12 mouse cellular contexts compared by ENCODE assay signal in the genomic region with DNA sequence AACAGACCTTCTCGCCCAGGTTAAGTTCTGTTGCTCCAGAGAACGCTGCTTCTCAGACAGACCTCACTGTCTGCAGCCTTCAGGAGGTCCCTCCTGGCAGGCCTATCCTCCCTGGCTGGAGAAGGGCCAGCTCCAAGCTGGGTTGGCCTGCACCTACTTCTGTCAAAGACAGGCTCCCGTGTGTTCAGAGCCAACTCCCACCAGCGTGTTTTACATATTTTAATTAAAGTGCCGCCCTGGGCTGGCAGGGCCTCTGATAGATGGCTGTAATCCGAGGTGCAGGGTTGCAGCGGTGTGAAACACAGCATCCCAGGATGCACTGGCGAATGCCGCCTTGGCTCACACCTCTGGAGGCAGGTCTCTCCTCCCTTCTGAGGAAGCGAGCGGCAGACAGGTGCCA. TPM values are rescaled to one million over a fixed set of nuclear protein-coding genes. Genes with fewer than 3 reads are reported as not detected.
DNase-seq lines count a peak whose midpoint lies in the region; ATAC-seq lines count a peak whose summit lies in the region.
"Had no signal": no experiment of that assay in that cellular context is flagged by ENCODE, and none has a peak within 500 bp of the region (broad histone marks: within the 10 kb centered on the region; RNA-seq: fewer than 3 reads in every experiment).

No protein-coding gene starts in this region.

- peaks cover 42% of the 10 kb centered on the region for H3K27me3 ChIP-seq in forebrain, embryonic 10.5 days (ENCODE audit: poor library complexity, severe bottlenecking)
- no peaks in the 10 kb centered on the region for H3K27me3 ChIP-seq in forebrain, embryonic 11.5 days (ENCODE audit: control insufficient read depth, insufficient read depth, low read length)
- peaks cover 5% of the 10 kb centered on the region; the same call in 1 of the 2 replicates for H3K27me3 ChIP-seq in lung, embryonic 16.5 days (ENCODE audit: control insufficient read depth, insufficient read depth, low read depth, low read length)
- H3K27me3 ChIP-seq in forebrain, embryonic 15.5 days, result no peaks in the 10 kb centered on the region
- H3K27me3 ChIP-seq in midbrain, embryonic 16.5 days (ENCODE audit: control insufficient read depth, insufficient read depth, low read depth, low read length), result no peaks in the 10 kb centered on the region
- H3K27me3 ChIP-seq: Patski had no signal

- H3K9me3 ChIP-seq in forebrain, embryonic 10.5 days, result no peaks in the 10 kb centered on the region
- H3K9me3 ChIP-seq in forebrain, embryonic 11.5 days (ENCODE audit: control insufficient read depth, low read length), result no peaks in the 10 kb centered on the region
- H3K9me3 ChIP-seq in lung, embryonic 16.5 days (ENCODE audit: control insufficient read depth, low read length), result no peaks in the 10 kb centered on the region
- no peaks in the 10 kb centered on the region for H3K9me3 ChIP-seq in forebrain, embryonic 15.5 days
- no peaks in the 10 kb centered on the region for H3K9me3 ChIP-seq in midbrain, embryonic 16.5 days (replicated peaks; ENCODE audit: control insufficient read depth, low read length, poor library complexity, severe bottlenecking)
- H3K9me3 ChIP-seq: megakaryocyte, embryonic 14.5 days had no signal

- peak overlapping the region; percentile 22; the same call in 1 of the 2 replicates for H3K27ac ChIP-seq in forebrain, embryonic 10.5 days
- H3K27ac ChIP-seq in forebrain, embryonic 11.5 days (ENCODE audit: low read depth, low read length), result no peak overlapping the region
- no peak overlapping the region for H3K27ac ChIP-seq in lung, embryonic 16.5 days (ENCODE audit: low read length)
- H3K27ac ChIP-seq in forebrain, embryonic 15.5 days (replicated peaks), result peak overlapping the region; percentile 73
- 0 out of 2 replicates have a peak overlapping the region, but pooled peaks have one; percentile 43 for H3K27ac ChIP-seq in midbrain, embryonic 16.5 days (ENCODE audit: low read length)

- no peak overlapping the region for H3K4me2 ChIP-seq in forebrain, embryonic 11.5 days (ENCODE audit: low read depth, low read length, severe bottlenecking)
- no peak overlapping the region for H3K4me2 ChIP-seq in lung, embryonic 16.5 days (ENCODE audit: low read depth, low read length)
- H3K4me2 ChIP-seq in forebrain, embryonic 15.5 days (replicated peaks), result peak overlapping the region; percentile 13; the same call in 1 of the 2 replicates
- H3K4me2 ChIP-seq in midbrain, embryonic 16.5 days (ENCODE audit: low read length), result no peak overlapping the region

- H3K36me3 ChIP-seq in forebrain, embryonic 10.5 days (replicated peaks), result no peaks in the 10 kb centered on the region
- H3K36me3 ChIP-seq in forebrain, embryonic 11.5 days (ENCODE audit: control insufficient read depth, insufficient read depth, low read length), result no peaks in the 10 kb centered on the region
- no peaks in the 10 kb centered on the region for H3K36me3 ChIP-seq in lung, embryonic 16.5 days (ENCODE audit: control insufficient read depth, insufficient read depth, low read length)
- H3K36me3 ChIP-seq in forebrain, embryonic 15.5 days, result no peaks in the 10 kb centered on the region
- no peaks in the 10 kb centered on the region for H3K36me3 ChIP-seq in midbrain, embryonic 16.5 days (ENCODE audit: control insufficient read depth, insufficient read depth, low read length)

- H3K4me3 ChIP-seq in forebrain, embryonic 10.5 days, result no peak overlapping the region
- no peak overlapping the region for H3K4me3 ChIP-seq in forebrain, embryonic 11.5 days (ENCODE audit: low read depth, low read length)
- H3K4me3 ChIP-seq in lung, embryonic 16.5 days (ENCODE audit: low read length), result no peak overlapping the region
- H3K4me3 ChIP-seq in forebrain, embryonic 15.5 days, result no peak overlapping the region
- H3K4me3 ChIP-seq in midbrain, embryonic 16.5 days (ENCODE audit: low read depth, low read length), result no peak overlapping the region
- H3K4me3 ChIP-seq: megakaryocyte, embryonic 14.5 days had no signal

- H3K4me1 ChIP-seq in forebrain, embryonic 10.5 days, result peaks cover 28% of the 10 kb centered on the region
- 0 out of 2 replicates have a peak, but pooled peaks cover 4% of the 10 kb centered on the region for H3K4me1 ChIP-seq in forebrain, embryonic 11.5 days (replicated peaks; ENCODE audit: control insufficient read depth, insufficient read depth, low read length)
- 0 out of 2 replicates have a peak, but pooled peaks cover 3% of the 10 kb centered on the region for H3K4me1 ChIP-seq in lung, embryonic 16.5 days (replicated peaks; ENCODE audit: control insufficient read depth, insufficient read depth, low read length)
- peaks cover 19% of the 10 kb centered on the region for H3K4me1 ChIP-seq in forebrain, embryonic 15.5 days
- H3K4me1 ChIP-seq in midbrain, embryonic 16.5 days (ENCODE audit: control insufficient read depth, insufficient read depth, low read length), result peaks cover 6% of the 10 kb centered on the region

- no peak overlapping the region for H3K9ac ChIP-seq in forebrain, embryonic 11.5 days (ENCODE audit: low read length)
- H3K9ac ChIP-seq in lung, embryonic 16.5 days (ENCODE audit: low read length), result no peak overlapping the region
- H3K9ac ChIP-seq in forebrain, embryonic 15.5 days (replicated peaks), result no peak overlapping the region
- no peak overlapping the region; the same call in 1 of the 2 replicates for H3K9ac ChIP-seq in midbrain, embryonic 16.5 days (ENCODE audit: low read depth, low read length)

- ATAC-seq in forebrain, embryonic 11.5 days (replicated peaks; ENCODE audit: low FRiP score), result no peak
- ATAC-seq in lung, embryonic 16.5 days (ENCODE audit: low read depth), result peak; percentile 26; the same call in 1 of the 2 replicates
- ATAC-seq in forebrain, embryonic 15.5 days (replicated peaks), result peak; percentile 80
- no peak for ATAC-seq in midbrain, embryonic 16.5 days
- ATAC-seq: Patski had no signal

- DNase-seq in forebrain, embryonic 10.5 days (ENCODE audit: extremely low spot score, low spot score), result no peak
- no peak for DNase-seq in forebrain, embryonic 11.5 days (ENCODE audit: low spot score)
- no peak for DNase-seq in lung, postnatal 36 days
- DNase-seq in adrenal gland, postnatal 14 days, result no peak
- DNase-seq in spleen, postnatal 4 days (ENCODE audit: low spot score in 2 of 2), result no peak
- DNase-seq: kidney, postnatal 36 days had no signal

- WGBS in forebrain, embryonic 10.5 days, result 46% methylated on average over 11 of the region's 11 CpGs
- 47% methylated on average over 11 of the region's 11 CpGs for WGBS in forebrain, embryonic 11.5 days
- 29% methylated on average over 11 of the region's 11 CpGs for WGBS in lung, embryonic 16.5 days
- 19% methylated on average over 11 of the region's 11 CpGs for WGBS in forebrain, embryonic 15.5 days
- WGBS in midbrain, embryonic 16.5 days, result 33% methylated on average over 11 of the region's 11 CpGs

RNA-seq across cellular contexts. Expression of a gene that starts 5.5 kb away (rescaled TPM):
- polyA plus RNA-seq in forebrain, embryonic 10.5 days (2016; fragmentation: Nextera tagmentation; extraction: Ambion mirVana), result 0.17 and 0.73 TPM in 2 replicates
- polyA plus RNA-seq in forebrain, embryonic 11.5 days (2014; fragmentation: Nextera tagmentation; extraction: Ambion mirVana), result 0.23 and 0.94 TPM in 2 replicates
- not detected in 2 replicates for polyA plus RNA-seq in lung, embryonic 16.5 days (2015; fragmentation: Nextera tagmentation; extraction: Ambion mirVana)
- polyA plus RNA-seq in forebrain, embryonic 15.5 days (2015; fragmentation: Nextera tagmentation; extraction: Ambion mirVana), result 0.23 TPM in 1 of 2 replicates, not detected in the other
- 0.17 TPM in 1 of 2 replicates, not detected in the other for polyA plus RNA-seq in midbrain, embryonic 16.5 days (2015; fragmentation: Nextera tagmentation; extraction: Ambion mirVana)
- total RNA-seq in adrenal gland, postnatal 14 days (2021), result not detected in 2 replicates
- total RNA-seq: liver, adult 2 months had no signal
- polyA plus RNA-seq: liver, adult 2 months; Patski had no signal

Comparison
In these comparisons a context has a peak if more than half of its experiments do, and no peak if none do; other contexts are left out.
1. H3K27ac ChIP-seq: peak in forebrain, embryonic 10.5 days (single experiment), forebrain, embryonic 15.5 days (single experiment) and midbrain, embryonic 16.5 days (single experiment); none in forebrain, embryonic 11.5 days (single experiment) and lung, embryonic 16.5 days (single experiment).
2. ATAC-seq: peak in lung, embryonic 16.5 days (single experiment) and forebrain, embryonic 15.5 days (single experiment); none in forebrain, embryonic 11.5 days (single experiment) and midbrain, embryonic 16.5 days (single experiment).